ENCODE assay signal across 10 mouse cellular contexts in the genomic region with DNA sequence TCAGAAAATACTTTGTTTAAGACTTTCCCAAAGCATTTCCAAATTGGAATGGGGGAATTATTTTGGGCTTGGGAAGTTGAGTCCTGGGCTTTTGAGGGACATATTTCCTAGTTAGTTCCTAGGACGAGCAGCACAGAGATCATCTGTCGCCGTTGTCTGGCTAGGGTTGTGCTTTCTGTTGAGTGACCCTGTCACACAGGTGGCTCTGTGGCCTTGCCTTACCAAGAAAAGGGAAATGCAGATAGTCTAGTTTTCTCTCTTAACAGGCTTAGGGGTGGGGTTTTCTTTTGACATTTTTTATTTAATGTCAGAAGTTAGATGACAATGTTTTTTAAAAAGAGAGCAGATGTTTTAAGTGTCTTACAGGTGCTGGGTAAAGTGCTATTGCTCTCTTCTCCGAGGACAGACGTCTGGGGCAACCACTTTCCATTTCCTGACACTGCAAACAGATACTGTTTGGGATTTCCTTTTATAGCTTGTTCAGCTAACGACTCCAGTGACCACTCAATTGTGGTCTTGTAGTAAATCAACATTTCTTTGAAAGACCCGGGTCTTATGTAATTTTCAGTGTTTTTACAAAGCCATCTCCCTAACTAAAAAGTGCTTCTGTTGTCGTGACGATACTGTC.
"Had no signal": no experiment of that assay in that cellular context is flagged by ENCODE, and none has a peak within 500 bp of the region (broad histone marks: within the 10 kb centered on the region; RNA-seq: fewer than 3 reads in every experiment).

No protein-coding gene starts in this region.

- H3K9me3 ChIP-seq: limb, embryonic 15.5 days; liver, embryonic 13.5 days; midbrain, embryonic 15.5 days; neural tube, embryonic 12.5 days had no signal

- H3K4me1 ChIP-seq: limb, embryonic 15.5 days; liver, embryonic 13.5 days; neural tube, embryonic 12.5 days had no signal

- DNase-seq: kidney, adult 11 months; kidney, adult 9 months; kidney, postnatal 10 days; kidney, postnatal 4 days; liver, embryonic 13.5 days; lung, adult 18-20 months had no signal

- H3K27ac ChIP-seq: limb, embryonic 15.5 days; liver, embryonic 13.5 days; midbrain, embryonic 15.5 days; neural tube, embryonic 12.5 days had no signal

- H3K36me3 ChIP-seq: limb, embryonic 15.5 days; liver, embryonic 13.5 days; midbrain, embryonic 15.5 days had no signal

- ATAC-seq: midbrain, embryonic 15.5 days had no signal

- H3K9ac ChIP-seq: limb, embryonic 15.5 days; liver, embryonic 13.5 days; midbrain, embryonic 15.5 days; neural tube, embryonic 12.5 days had no signal

- H3K4me2 ChIP-seq: limb, embryonic 15.5 days; liver, embryonic 13.5 days; midbrain, embryonic 11.5 days; midbrain, embryonic 15.5 days; neural tube, embryonic 12.5 days had no signal

- H3K27me3 ChIP-seq: limb, embryonic 15.5 days; liver, embryonic 13.5 days; midbrain, embryonic 15.5 days; neural tube, embryonic 12.5 days had no signal

- H3K4me3 ChIP-seq: limb, embryonic 15.5 days; liver, embryonic 13.5 days; midbrain, embryonic 15.5 days; neural tube, embryonic 12.5 days had no signal
